Mouse (Mus musculus) embryonic facial prominence, embryonic 11.5 days (tissue): ENCODE data around the gene Prrg2. TPM values are rescaled to one million over a fixed set of nuclear protein-coding genes. Genes with fewer than 3 reads are reported as not detected.

Experiments
- ATAC-seq: fragments of 200-750 bp; cut with Nextera tagmentation; replicated peaks from 2 replicates; pipeline ENCODE4 v1.8.0; 2017; ENCODE audit warnings: low read depth; ENCODE audit not compliant: insufficient number of reproducible peaks, low FRiP score, low TSS enrichment
- DNase-seq: peaks from one replicate; pipeline ENCODE4 v3.0.0-alpha.2; 2015; ENCODE audit warnings: low spot score
- H3K27ac ChIP-seq: fragments of 300-500 bp; sonication (generic); replicated peaks from 2 replicates; pipeline ENCODE4 v1.5.1; 2014; ENCODE audit warnings: mild to moderate bottlenecking, low read depth, low read length, control low read depth
- H3K27me3 ChIP-seq: fragments of 300-500 bp; sonication (generic); 2 replicates; pipeline ENCODE4 v1.6.1; 2014; ENCODE audit warnings: mild to moderate bottlenecking, low read length, moderate library complexity, mixed read lengths; ENCODE audit not compliant: control insufficient read depth, insufficient read depth
- H3K36me3 ChIP-seq: fragments of 300-500 bp; sonication (generic); replicated peaks from 2 replicates; pipeline ENCODE4 v1.6.1; 2014; ENCODE audit warnings: low read depth, mild to moderate bottlenecking, low read length, moderate library complexity, mixed read lengths; ENCODE audit not compliant: control insufficient read depth, insufficient read depth
- H3K4me1 ChIP-seq: fragments of 300-500 bp; sonication (generic); 2 replicates; pipeline ENCODE4 v1.6.1; 2014; ENCODE audit warnings: low read length, mixed read lengths; ENCODE audit not compliant: control insufficient read depth, insufficient read depth
- H3K4me2 ChIP-seq: fragments of 300-500 bp; sonication (generic); 2 replicates; pipeline ENCODE4 v1.6.1; 2014; ENCODE audit warnings: low read depth, mild to moderate bottlenecking, control low read depth, low read length, moderate library complexity
- H3K4me3 ChIP-seq: fragments of 300-500 bp; sonication (generic); 2 replicates; pipeline ENCODE4 v1.5.1; 2014; ENCODE audit warnings: low read depth, low read length, control low read depth
- H3K9ac ChIP-seq: fragments of 300-500 bp; sonication (generic); replicated peaks from 2 replicates; pipeline ENCODE4 v1.6.1; 2014; ENCODE audit warnings: mild to moderate bottlenecking, control low read depth, low read length
- H3K9me3 ChIP-seq: fragments of 300-500 bp; sonication (generic); replicated peaks from 2 replicates; pipeline ENCODE4 v1.6.1; 2016; ENCODE audit warnings: mild to moderate bottlenecking, low read length, inconsistent platforms, mixed read lengths; ENCODE audit not compliant: control insufficient read depth
- WGBS: fragments of 180-500 bp; shearing (Covaris S2); extraction: QIAGEN DNeasy Blood & Tissue Kit; methylation state at CpG from one replicate; pipeline ENCODE4 v1.1.7; 2014; 5-methylcytosine and 5-hydroxymethylcytosine counted together
- polyA plus RNA-seq: library from polyadenylated mRNA; unstranded; fragments of >200 nt; fragmentation: Nextera tagmentation; extraction: Ambion mirVana; gene quantifications from 2 replicates; pipeline ENCODE4 v1.2.1, GENCODE M21; 2014

Gene Prrg2
- polyA plus RNA-seq, 1 experiment from 2014 or later: 17.9 TPM

GRCm38 (mm10) chr7:45020225-45020624, 42.3 kb downstream of the Prrg2 start:
- Histone ChIP-seq H3K36me3 (no peaks in the 10 kb centered on the region), H3K4me3 (no peak overlapping the region), H3K9me3 (no peaks in the 10 kb centered on the region), H3K27me3 (no peaks in the 10 kb centered on the region), H3K4me1 (no peaks in the 10 kb centered on the region), H3K4me2 (no peak overlapping the region), H3K27ac (no peak overlapping the region), H3K9ac (no peak overlapping the region)
- ATAC-seq (no peak), DNase-seq (no peak)
- WGBS: 72% methylated on average over 9 of the region's 9 CpGs

GRCm38 (mm10) chr7:45019031-45019571, 43.4 kb downstream of the Prrg2 start:
- H3K4me2 ChIP-seq: no peak overlapping the region
- 30% methylated on average over 8 of the region's 8 CpGs for WGBS
- no peaks in the 10 kb centered on the region for H3K9me3 ChIP-seq
- no peak overlapping the region for H3K4me3 ChIP-seq
- ATAC-seq (no peak), DNase-seq (no peak)
- peaks cover 2% of the 10 kb centered on the region; the same call in 1 of the 2 replicates for H3K4me1 ChIP-seq
- H3K27me3 ChIP-seq: no peaks in the 10 kb centered on the region
- H3K27ac ChIP-seq: no peak overlapping the region
- H3K36me3 ChIP-seq: no peaks in the 10 kb centered on the region
- no peak overlapping the region for H3K9ac ChIP-seq

- Histone ChIP-seq H3K4me3 (peak within 1 kb of the TSS; percentile 51), H3K36me3 (no peaks in the 10 kb centered on the region; the same call in 1 of the 2 replicates), H3K4me2 (peak within 1 kb of the TSS; percentile 88), H3K27me3 (no peaks in the 10 kb centered on the region), H3K4me1 (peaks cover 2% of the 10 kb centered on the region; the same call in 1 of the 2 replicates), H3K9me3 (no peaks in the 10 kb centered on the region), H3K9ac (peak within 1 kb of the TSS; percentile 69), H3K27ac (peak within 1 kb of the TSS; percentile 53)
- DNase-seq: peak; percentile 97
- under 1% methylated on average over 36 of the region's 36 CpGs for WGBS
- ATAC-seq: peak; percentile 89
Measured at GRCm38 (mm10) chr7:45017242-45018061, 45.0 kb downstream of the Prrg2 start, which contains the start of gene Rras. Gene Rras, plus strand, starts transcription at chr7:45017961.

GRCm38 (mm10) chr7:45016761-45017160, 45.7 kb downstream of the Prrg2 start:
- no peak for DNase-seq
- Histone ChIP-seq H3K4me3 (peak overlapping the region; percentile 51), H3K27me3 (no peaks in the 10 kb centered on the region), H3K9me3 (no peaks in the 10 kb centered on the region), H3K4me1 (peaks cover 2% of the 10 kb centered on the region; the same call in 1 of the 2 replicates), H3K27ac (peak overlapping the region; percentile 53), H3K4me2 (peak overlapping the region; percentile 54), H3K9ac (peak overlapping the region; percentile 35), H3K36me3 (peaks cover 6% of the 10 kb centered on the region)
- 7% methylated on average over 4 of the region's 4 CpGs for WGBS
- ATAC-seq: no peak

GRCm38 (mm10) chr7:45015957-45016612, 46.4 kb downstream of the Prrg2 start, which contains the start of gene Scaf1:
Gene Scaf1, minus strand, starts transcription at chr7:45016363.
- Histone ChIP-seq H3K27ac (peak within 1 kb of the TSS; percentile 72), H3K9me3 (no peaks in the 10 kb centered on the region), H3K27me3 (no peaks in the 10 kb centered on the region), H3K4me3 (peak within 1 kb of the TSS; percentile 99), H3K9ac (peak within 1 kb of the TSS; percentile 96), H3K36me3 (peaks cover 9% of the 10 kb centered on the region), H3K4me1 (peaks cover 2% of the 10 kb centered on the region; the same call in 1 of the 2 replicates), H3K4me2 (peak within 1 kb of the TSS; percentile 71)
- peak; percentile 99 for DNase-seq
- ATAC-seq: peak; percentile 84
- under 1% methylated on average over 68 of the region's 69 CpGs for WGBS

- peak overlapping the region; percentile 96 for H3K9ac ChIP-seq
- peak overlapping the region; percentile 71 for H3K4me2 ChIP-seq
- DNase-seq: no peak
- WGBS: 2% methylated on average over 20 of the region's 20 CpGs
- no peaks in the 10 kb centered on the region for H3K9me3 ChIP-seq
- peak overlapping the region; percentile 72; the same call in 1 of the 2 replicates for H3K27ac ChIP-seq
- H3K36me3 ChIP-seq: peaks cover 9% of the 10 kb centered on the region
- H3K27me3 ChIP-seq: no peaks in the 10 kb centered on the region
- H3K4me3 ChIP-seq: peak overlapping the region; percentile 99
- ATAC-seq: no peak
- H3K4me1 ChIP-seq: peaks cover 2% of the 10 kb centered on the region; the same call in 1 of the 2 replicates
Measured at GRCm38 (mm10) chr7:45015344-45015956, 47.0 kb downstream of the Prrg2 start.

GRCm38 (mm10) chr7:45014096-45014451, 48.4 kb downstream of the Prrg2 start:
- H3K9ac ChIP-seq: no peak overlapping the region
- H3K4me3 ChIP-seq: no peak overlapping the region
- H3K27ac ChIP-seq: no peak overlapping the region
- no peak overlapping the region for H3K4me2 ChIP-seq
- no peak for DNase-seq
- no peak for ATAC-seq
- H3K36me3 ChIP-seq: peaks cover 9% of the 10 kb centered on the region
- WGBS: 92% methylated on average over 3 of the region's 3 CpGs
- peaks cover 2% of the 10 kb centered on the region; the same call in 1 of the 2 replicates for H3K4me1 ChIP-seq
- H3K9me3 ChIP-seq: no peaks in the 10 kb centered on the region
- H3K27me3 ChIP-seq: no peaks in the 10 kb centered on the region
